ENCODE assay signal across 8 mouse cellular contexts in genomic region chr17:46711612-46712271, GRCm38 (mm10). TPM values are rescaled to one million over a fixed set of nuclear protein-coding genes. Genes with fewer than 3 reads are reported as not detected.
DNase-seq lines count a peak whose midpoint lies in the region; ATAC-seq lines count a peak whose summit lies in the region.

No protein-coding gene starts in this region.

- H3K4me1 ChIP-seq in forebrain, embryonic 11.5 days (replicated peaks; ENCODE audit: control insufficient read depth, insufficient read depth, low read length): peaks cover 9% of the 10 kb centered on the region
- peaks cover 19% of the 10 kb centered on the region for H3K4me1 ChIP-seq in hindbrain, embryonic 13.5 days (replicated peaks)
- H3K4me1 ChIP-seq in limb, embryonic 12.5 days (replicated peaks): peaks cover 14% of the 10 kb centered on the region
- H3K4me1 ChIP-seq in midbrain, embryonic 13.5 days (replicated peaks): peaks cover 22% of the 10 kb centered on the region

- H3K4me2 ChIP-seq in forebrain, embryonic 11.5 days (ENCODE audit: low read depth, low read length, severe bottlenecking): peak overlapping the region; percentile 100
- peak overlapping the region; percentile 100 for H3K4me2 ChIP-seq in hindbrain, embryonic 13.5 days
- H3K4me2 ChIP-seq in limb, embryonic 12.5 days: peak overlapping the region; percentile 99
- peak overlapping the region; percentile 100 for H3K4me2 ChIP-seq in midbrain, embryonic 13.5 days (replicated peaks)

- H3K36me3 ChIP-seq in forebrain, embryonic 11.5 days (ENCODE audit: control insufficient read depth, insufficient read depth, low read length): no peaks in the 10 kb centered on the region; the same call in 1 of the 2 replicates
- H3K36me3 ChIP-seq in hindbrain, embryonic 13.5 days: peaks cover 30% of the 10 kb centered on the region
- peaks cover 33% of the 10 kb centered on the region for H3K36me3 ChIP-seq in limb, embryonic 12.5 days
- peaks cover 29% of the 10 kb centered on the region for H3K36me3 ChIP-seq in midbrain, embryonic 13.5 days

- no peak for DNase-seq in frontal cortex, postnatal 36 days (ENCODE audit: low spot score in 2 of 2)
- peak; percentile 66 for DNase-seq in forebrain, embryonic 11.5 days (ENCODE audit: low spot score)
- peak; percentile 64 for DNase-seq in testis, postnatal 14 days (ENCODE audit: low spot score)

- peak overlapping the region; percentile 83 for H3K9ac ChIP-seq in forebrain, embryonic 11.5 days (ENCODE audit: low read length)
- peak overlapping the region; percentile 94 for H3K9ac ChIP-seq in hindbrain, embryonic 13.5 days
- peak overlapping the region; percentile 94 for H3K9ac ChIP-seq in limb, embryonic 12.5 days (replicated peaks)
- H3K9ac ChIP-seq in midbrain, embryonic 13.5 days (replicated peaks): peak overlapping the region; percentile 93

- H3K27me3 ChIP-seq in forebrain, embryonic 11.5 days (ENCODE audit: control insufficient read depth, insufficient read depth, low read length): no peaks in the 10 kb centered on the region
- no peaks in the 10 kb centered on the region for H3K27me3 ChIP-seq in hindbrain, embryonic 13.5 days
- H3K27me3 ChIP-seq in limb, embryonic 12.5 days: no peaks in the 10 kb centered on the region
- H3K27me3 ChIP-seq in midbrain, embryonic 13.5 days: no peaks in the 10 kb centered on the region

- WGBS in forebrain, embryonic 11.5 days: under 1% methylated on average over 74 of the region's 76 CpGs
- WGBS in hindbrain, embryonic 13.5 days: under 1% methylated on average over 75 of the region's 76 CpGs
- under 1% methylated on average over 76 of the region's 76 CpGs for WGBS in limb, embryonic 12.5 days
- WGBS in midbrain, embryonic 13.5 days: under 1% methylated on average over 52 of the region's 76 CpGs

- peak; percentile 56; the same call in 1 of the 2 replicates for ATAC-seq in frontal cortex, adult (ENCODE audit: low TSS enrichment)
- ATAC-seq in activated CD4-positive, CD25-positive, alpha-beta regulatory T cell, adult 4 months: peak; percentile 20
- ATAC-seq in forebrain, embryonic 11.5 days (replicated peaks; ENCODE audit: low FRiP score): peak; percentile 59
- peak; percentile 8 for ATAC-seq in hindbrain, embryonic 13.5 days (ENCODE audit: low FRiP score)
- ATAC-seq in limb, embryonic 12.5 days (ENCODE audit: insufficient number of reproducible peaks, insufficient read depth, low FRiP score, low TSS enrichment, low read depth): 0 out of 2 replicates have a peak, but pooled peaks have one; percentile 35
- ATAC-seq in midbrain, embryonic 13.5 days: peak; percentile 32

- no peaks in the 10 kb centered on the region for H3K9me3 ChIP-seq in forebrain, embryonic 11.5 days (ENCODE audit: control insufficient read depth, low read length)
- H3K9me3 ChIP-seq in hindbrain, embryonic 13.5 days: no peaks in the 10 kb centered on the region
- H3K9me3 ChIP-seq in limb, embryonic 12.5 days: no peaks in the 10 kb centered on the region
- H3K9me3 ChIP-seq in midbrain, embryonic 13.5 days: no peaks in the 10 kb centered on the region

- H3K4me3 ChIP-seq in forebrain, embryonic 11.5 days (ENCODE audit: low read depth, low read length): peak overlapping the region; percentile 98
- H3K4me3 ChIP-seq in hindbrain, embryonic 13.5 days: peak overlapping the region; percentile 100
- H3K4me3 ChIP-seq in limb, embryonic 12.5 days (replicated peaks): peak overlapping the region; percentile 100
- peak overlapping the region; percentile 98 for H3K4me3 ChIP-seq in midbrain, embryonic 13.5 days (replicated peaks)

- H3K27ac ChIP-seq in forebrain, embryonic 11.5 days (ENCODE audit: low read depth, low read length): no peak overlapping the region
- peak overlapping the region; percentile 70; the same call in 1 of the 2 replicates for H3K27ac ChIP-seq in hindbrain, embryonic 13.5 days
- H3K27ac ChIP-seq in limb, embryonic 12.5 days: peak overlapping the region; percentile 78
- peak overlapping the region; percentile 82 for H3K27ac ChIP-seq in midbrain, embryonic 13.5 days

RNA-seq across cellular contexts. Expression of gene Pex6, which starts 0.5 kb away (rescaled TPM):
- polyA plus RNA-seq in activated CD4-positive, CD25-positive, alpha-beta regulatory T cell, adult 4 months (2017; shearing (Covaris generic)): 1 to 10 TPM; 2.9 to 4.0 TPM
- 21.4 and 22.7 TPM in 2 replicates for polyA plus RNA-seq in forebrain, embryonic 11.5 days (2014; fragmentation: Nextera tagmentation; extraction: Ambion mirVana)
- 24.4 and 24.7 TPM in 2 replicates for polyA plus RNA-seq in hindbrain, embryonic 13.5 days (2015; fragmentation: Nextera tagmentation; extraction: Ambion mirVana)
- polyA plus RNA-seq in limb, embryonic 12.5 days (2016; fragmentation: Nextera tagmentation; extraction: Ambion mirVana): 37.7 and 42.1 TPM in 2 replicates
- polyA plus RNA-seq in midbrain, embryonic 13.5 days (2015; fragmentation: Nextera tagmentation; extraction: Ambion mirVana): 21.3 and 24.3 TPM in 2 replicates

RNA-seq across cellular contexts. Expression of gene Ppp2r5d, which starts 6.8 kb away (rescaled TPM):
- polyA plus RNA-seq in activated CD4-positive, CD25-positive, alpha-beta regulatory T cell, adult 4 months (2017; shearing (Covaris generic)): 10 to 100 TPM; 21.9 to 30.2 TPM
- polyA plus RNA-seq in forebrain, embryonic 11.5 days (2014; fragmentation: Nextera tagmentation; extraction: Ambion mirVana): 140 TPM in 2 replicates
- polyA plus RNA-seq in hindbrain, embryonic 13.5 days (2015; fragmentation: Nextera tagmentation; extraction: Ambion mirVana): 78.2 and 79.7 TPM in 2 replicates
- 108 and 117 TPM in 2 replicates for polyA plus RNA-seq in limb, embryonic 12.5 days (2016; fragmentation: Nextera tagmentation; extraction: Ambion mirVana)
- polyA plus RNA-seq in midbrain, embryonic 13.5 days (2015; fragmentation: Nextera tagmentation; extraction: Ambion mirVana): 88.6 and 94.5 TPM in 2 replicates

RNA-seq across cellular contexts. Expression of gene Gnmt, which starts 17.2 kb away (rescaled TPM):
- polyA plus RNA-seq in activated CD4-positive, CD25-positive, alpha-beta regulatory T cell, adult 4 months (2017; shearing (Covaris generic)): under 1 TPM; 0.54 to 0.83 TPM
- 0.36 and 0.80 TPM in 2 replicates for polyA plus RNA-seq in forebrain, embryonic 11.5 days (2014; fragmentation: Nextera tagmentation; extraction: Ambion mirVana)
- 0.90 and 1.5 TPM in 2 replicates for polyA plus RNA-seq in hindbrain, embryonic 13.5 days (2015; fragmentation: Nextera tagmentation; extraction: Ambion mirVana)
- polyA plus RNA-seq in limb, embryonic 12.5 days (2016; fragmentation: Nextera tagmentation; extraction: Ambion mirVana): 0.48 and 0.73 TPM in 2 replicates
- 0.80 and 0.81 TPM in 2 replicates for polyA plus RNA-seq in midbrain, embryonic 13.5 days (2015; fragmentation: Nextera tagmentation; extraction: Ambion mirVana)

RNA-seq across cellular contexts. Expression of gene Klhdc3, which starts 31.0 kb away (rescaled TPM):
- 10 to 100 TPM; 22.0 to 28.7 TPM for polyA plus RNA-seq in activated CD4-positive, CD25-positive, alpha-beta regulatory T cell, adult 4 months (2017; shearing (Covaris generic))
- 117 and 129 TPM in 2 replicates for polyA plus RNA-seq in forebrain, embryonic 11.5 days (2014; fragmentation: Nextera tagmentation; extraction: Ambion mirVana)
- 162 and 164 TPM in 2 replicates for polyA plus RNA-seq in hindbrain, embryonic 13.5 days (2015; fragmentation: Nextera tagmentation; extraction: Ambion mirVana)
- 117 and 122 TPM in 2 replicates for polyA plus RNA-seq in limb, embryonic 12.5 days (2016; fragmentation: Nextera tagmentation; extraction: Ambion mirVana)
- polyA plus RNA-seq in midbrain, embryonic 13.5 days (2015; fragmentation: Nextera tagmentation; extraction: Ambion mirVana): 152 TPM in 2 replicates

RNA-seq across cellular contexts. Expression of gene Mea1, which starts 33.1 kb away (rescaled TPM):
- 100 to 1,000 TPM; 164 to 197 TPM for polyA plus RNA-seq in activated CD4-positive, CD25-positive, alpha-beta regulatory T cell, adult 4 months (2017; shearing (Covaris generic))
- polyA plus RNA-seq in forebrain, embryonic 11.5 days (2014; fragmentation: Nextera tagmentation; extraction: Ambion mirVana): 167 and 187 TPM in 2 replicates
- polyA plus RNA-seq in hindbrain, embryonic 13.5 days (2015; fragmentation: Nextera tagmentation; extraction: Ambion mirVana): 257 and 261 TPM in 2 replicates
- polyA plus RNA-seq in limb, embryonic 12.5 days (2016; fragmentation: Nextera tagmentation; extraction: Ambion mirVana): 137 and 150 TPM in 2 replicates
- 237 and 241 TPM in 2 replicates for polyA plus RNA-seq in midbrain, embryonic 13.5 days (2015; fragmentation: Nextera tagmentation; extraction: Ambion mirVana)

Comparison
In these comparisons a context has a peak if more than half of its experiments do, and no peak if none do; other contexts are left out.
1. ATAC-seq: peak in every context shown above with its lines; median percentile 59 in forebrain, embryonic 11.5 days; 56 in frontal cortex, adult; 35 in limb, embryonic 12.5 days; 32 in midbrain, embryonic 13.5 days; 20 in activated CD4-positive, CD25-positive, alpha-beta regulatory T cell, adult 4 months; 8 in hindbrain, embryonic 13.5 days.
2. DNase-seq: peak in forebrain, embryonic 11.5 days (single experiment) and testis, postnatal 14 days (single experiment); none in frontal cortex, postnatal 36 days (0 of 2).
3. Peak in every context shown above with its lines, with median percentiles within 50 percentile points of each other: H3K4me2 ChIP-seq, H3K4me3 ChIP-seq and H3K9ac ChIP-seq.